Mouse (Mus musculus) cerebellum, adult 2 months (tissue): ENCODE data around the gene Tmprss9.

Experiments
- CTCF ChIP-seq: fragments of 200-500 bp; IDR thresholded peaks from 2 replicates; pipeline ENCODE4 v1.5.1; 2011; ENCODE audit warnings: low read depth, mild to moderate bottlenecking, control low read depth, low read length, moderate library complexity, borderline replicate concordance; ENCODE audit not compliant: insufficient read depth
- POLR2A ChIP-seq: fragments of 200-500 bp; IDR thresholded peaks from 2 replicates; pipeline ENCODE4 v1.6.1; 2011; ENCODE audit warnings: low read length, control low read depth, borderline replicate concordance; ENCODE audit not compliant: insufficient read depth

DNA sequence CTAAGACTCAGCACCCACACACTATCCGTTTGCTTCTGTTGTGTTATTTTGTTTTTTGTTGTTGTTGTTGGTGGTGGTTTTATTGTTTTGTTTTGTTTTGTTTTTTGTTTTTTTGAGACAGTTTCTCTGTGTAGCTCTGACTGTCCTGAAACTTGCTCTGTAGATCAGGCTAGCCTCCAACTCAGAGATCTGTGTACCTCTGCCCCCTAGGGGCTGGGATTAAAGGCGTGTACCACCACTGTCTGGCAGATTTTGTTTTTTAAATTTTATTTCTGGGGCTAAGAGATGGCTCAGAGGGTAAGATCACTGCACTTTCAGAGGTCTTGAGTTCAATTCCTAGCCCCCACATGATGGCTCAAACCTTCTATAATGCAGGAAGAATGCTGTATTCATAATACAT, 9.3 kb downstream of the Tmprss9 start:
- TF ChIP-seq CTCF (no peak), POLR2A (no peak)
